Mouse (Mus musculus) ovary, adult 10 weeks (tissue): Measurements from ENCODE around the gene Glrp1. TPM values are rescaled to one million over a fixed set of nuclear protein-coding genes. Genes with fewer than 3 reads are reported as not detected.

ENCODE experiments used
- polyA plus RNA-seq: library from polyadenylated mRNA; stranded (reverse); fragments of 350-450 nt; fragmentation: Illumina TruSeq; extraction: RNeasy Lipid Tissue Mini Kit (QIAGEN cat#74804); gene quantifications from one replicate; pipeline ENCODE4 v1.2.3, GENCODE M21; 2014

Glrp1 gene
- polyA plus RNA-seq: not detected

DNA sequence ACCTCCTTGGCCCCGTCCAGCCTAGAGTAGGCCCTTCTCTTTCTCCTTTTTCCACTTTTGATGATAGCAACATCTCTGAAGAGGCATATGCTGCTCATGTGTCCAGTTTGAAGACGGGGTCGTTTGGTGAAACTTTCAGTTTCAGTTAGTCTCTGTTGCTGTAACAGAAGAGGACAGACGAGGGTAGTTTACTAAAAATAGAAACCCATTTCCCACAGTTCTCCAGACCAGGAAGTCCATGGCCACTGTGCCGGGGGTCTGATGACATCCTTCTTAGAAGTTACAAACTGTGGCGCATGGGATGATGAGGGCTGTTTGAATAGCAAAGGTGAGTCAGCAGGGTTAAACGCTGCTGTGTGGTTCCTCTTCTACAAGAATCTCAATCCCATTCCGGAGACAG is at the start of gene Glrp1:
Gene Glrp1, minus strand, starts transcription at position 278 of the 400 bp plus-strand sequence.

Other genes with a start within 250 kb of the Glrp1 start
- 88.9 TPM for gene Hjurp, start 232.4 kb downstream of the Glrp1 start, polyA plus RNA-seq
- not detected for gene Trpm8, start 232.4 kb downstream of the Glrp1 start, polyA plus RNA-seq
- not detected for gene Spp2, start 103.1 kb downstream of the Glrp1 start, polyA plus RNA-seq
- 34.4 TPM for gene Arl4c, start 192.2 kb upstream of the Glrp1 start, polyA plus RNA-seq